Mouse (Mus musculus) neural tube, embryonic 11.5 days (tissue): ENCODE data around the gene Nfkbil1. TPM values are rescaled to one million over a fixed set of nuclear protein-coding genes. Genes with fewer than 3 reads are reported as not detected.

Experiments used
- ATAC-seq: fragments of 200-750 bp; cut with Nextera tagmentation; 2 replicates; pipeline ENCODE4 v1.8.0; 2017; ENCODE audit warnings: moderate number of reproducible peaks, mild to moderate bottlenecking, moderate TSS enrichment, moderate library complexity; ENCODE audit not compliant: insufficient read depth, low FRiP score, low TSS enrichment
- DNase-seq: peaks from one replicate; pipeline ENCODE4 v3.0.0-alpha.2; 2015; ENCODE audit warnings: low spot score
- H3K27ac ChIP-seq: fragments of 300-500 bp; sonication (generic); 2 replicates; pipeline ENCODE4 v1.5.1; 2014; ENCODE audit warnings: low read depth, mild to moderate bottlenecking, low read length
- H3K27me3 ChIP-seq: fragments of 300-500 bp; sonication (generic); 2 replicates; pipeline ENCODE4 v1.6.1; 2014; ENCODE audit warnings: mild to moderate bottlenecking, low read length, mixed read lengths; ENCODE audit not compliant: control insufficient read depth, insufficient read depth
- H3K36me3 ChIP-seq: fragments of 300-500 bp; sonication (generic); 2 replicates; pipeline ENCODE4 v1.6.1; 2014; ENCODE audit warnings: mild to moderate bottlenecking, low read length, moderate library complexity, mixed read lengths; ENCODE audit not compliant: control insufficient read depth, insufficient read depth
- H3K4me1 ChIP-seq: fragments of 300-500 bp; sonication (generic); 2 replicates; pipeline ENCODE4 v1.6.1; 2014; ENCODE audit warnings: low read length, mixed read lengths; ENCODE audit not compliant: control insufficient read depth, insufficient read depth
- H3K4me2 ChIP-seq: fragments of 300-500 bp; sonication (generic); 2 replicates; pipeline ENCODE4 v1.6.1; 2014; ENCODE audit warnings: low read depth, mild to moderate bottlenecking, moderate library complexity
- H3K4me3 ChIP-seq: fragments of 300-500 bp; sonication (generic); 2 replicates; pipeline ENCODE4 v1.5.1; 2014; ENCODE audit warnings: low read depth, low read length
- H3K9ac ChIP-seq: fragments of 300-500 bp; sonication (generic); 2 replicates; pipeline ENCODE4 v1.6.1; 2014; ENCODE audit warnings: mild to moderate bottlenecking, low read length
- H3K9me3 ChIP-seq: fragments of 300-500 bp; sonication (generic); 2 replicates; pipeline ENCODE4 v1.6.1; 2016; ENCODE audit warnings: low read length; ENCODE audit not compliant: control insufficient read depth
- WGBS: fragments of 180-500 bp; shearing (Covaris S2); extraction: QIAGEN DNeasy Blood & Tissue Kit; methylation state at CpG from one replicate; pipeline ENCODE4 v1.1.7; 2014; 5-methylcytosine and 5-hydroxymethylcytosine counted together
- polyA plus RNA-seq: library from polyadenylated mRNA; unstranded; fragments of >200 nt; fragmentation: Nextera tagmentation; extraction: Ambion mirVana; gene quantifications from 2 replicates; pipeline ENCODE4 v1.2.1, GENCODE M21; 2014

Nfkbil1 gene
- polyA plus RNA-seq, 1 experiment from 2014 or later = 5.0 TPM

GRCm38 (mm10) chr17:35202442-35202841 lies 33.1 kb downstream of the Nfkbil1 start:
- Histone ChIP-seq H3K9me3 (no peaks in the 10 kb centered on the region), H3K27me3 (peaks cover 7% of the 10 kb centered on the region; the same call in 1 of the 2 replicates), H3K27ac (no peak overlapping the region), H3K4me1 (no peaks in the 10 kb centered on the region), H3K9ac (no peak overlapping the region), H3K4me3 (no peak overlapping the region), H3K36me3 (no peaks in the 10 kb centered on the region), H3K4me2 (no peak overlapping the region)
- ATAC-seq = no peak
- 80% methylated on average over 4 of the region's 4 CpGs for WGBS
- no peak for DNase-seq

- 34% methylated on average over 13 of the region's 13 CpGs for WGBS
- H3K4me1 ChIP-seq = no peaks in the 10 kb centered on the region
- H3K9ac ChIP-seq = no peak within 1 kb of the TSS
- DNase-seq (no peak), ATAC-seq (no peak)
- H3K27ac ChIP-seq = no peak within 1 kb of the TSS
- H3K4me3 ChIP-seq = no peak within 1 kb of the TSS
- H3K9me3 ChIP-seq = no peaks in the 10 kb centered on the region
- no peaks in the 10 kb centered on the region for H3K36me3 ChIP-seq
- H3K4me2 ChIP-seq = no peak within 1 kb of the TSS
- peaks cover 7% of the 10 kb centered on the region; the same call in 1 of the 2 replicates for H3K27me3 ChIP-seq
Observed at GRCm38 (mm10) chr17:35201787-35202186, 33.8 kb downstream of the Nfkbil1 start, which contains the start of gene Tnf. Gene Tnf, minus strand, starts transcription at chr17:35202007.

GRCm38 (mm10) chr17:35201128-35201527 lies 34.5 kb downstream of the Nfkbil1 start:
- WGBS = 70% methylated on average over 11 of the region's 11 CpGs

GRCm38 (mm10) chr17:35200398-35200797 lies 35.2 kb downstream of the Nfkbil1 start:
- no peak overlapping the region for H3K4me3 ChIP-seq
- 93% methylated on average over 11 of the region's 11 CpGs for WGBS
- H3K9me3 ChIP-seq = no peaks in the 10 kb centered on the region
- no peak for DNase-seq
- 0 out of 2 replicates have a peak, but pooled peaks cover 2% of the 10 kb centered on the region for H3K4me1 ChIP-seq
- no peak for ATAC-seq
- no peak overlapping the region for H3K9ac ChIP-seq
- no peak overlapping the region for H3K27ac ChIP-seq
- no peaks in the 10 kb centered on the region for H3K36me3 ChIP-seq
- no peak overlapping the region for H3K4me2 ChIP-seq
- peaks cover 19% of the 10 kb centered on the region for H3K27me3 ChIP-seq

More at GRCm38 (mm10) chr17:35201128-35201527, 34.5 kb downstream of the Nfkbil1 start:
- Histone ChIP-seq H3K9ac (no peak overlapping the region), H3K36me3 (no peaks in the 10 kb centered on the region), H3K27me3 (peaks cover 12% of the 10 kb centered on the region), H3K27ac (no peak overlapping the region), H3K9me3 (no peaks in the 10 kb centered on the region), H3K4me3 (no peak overlapping the region), H3K4me2 (no peak overlapping the region), H3K4me1 (no peaks in the 10 kb centered on the region)
- DNase-seq = no peak
- ATAC-seq = no peak

GRCm38 (mm10) chr17:35198946-35199345 lies 36.6 kb downstream of the Nfkbil1 start:
- Histone ChIP-seq H3K4me2 (no peak overlapping the region), H3K9me3 (no peaks in the 10 kb centered on the region), H3K4me3 (no peak overlapping the region), H3K4me1 (0 out of 2 replicates have a peak, but pooled peaks cover 3% of the 10 kb centered on the region), H3K36me3 (no peaks in the 10 kb centered on the region), H3K27ac (no peak overlapping the region), H3K27me3 (peaks cover 25% of the 10 kb centered on the region), H3K9ac (no peak overlapping the region)
- no peak for ATAC-seq
- WGBS = 17% methylated on average over 8 of the region's 8 CpGs
- DNase-seq = no peak

GRCm38 (mm10) chr17:35198029-35198428 lies 37.6 kb downstream of the Nfkbil1 start:
- ATAC-seq = no peak
- WGBS = 67% methylated on average over 7 of the region's 7 CpGs
- peaks cover 25% of the 10 kb centered on the region for H3K27me3 ChIP-seq

GRCm38 (mm10) chr17:35197126-35197525 lies 38.5 kb downstream of the Nfkbil1 start:
- H3K36me3 ChIP-seq = no peaks in the 10 kb centered on the region
- DNase-seq (no peak), ATAC-seq (no peak)
- 37% methylated on average over 4 of the region's 6 CpGs for WGBS
- H3K9ac ChIP-seq = no peak overlapping the region
- H3K27ac ChIP-seq = no peak overlapping the region
- H3K27me3 ChIP-seq = peaks cover 25% of the 10 kb centered on the region
- H3K4me3 ChIP-seq = no peak overlapping the region
- no peak overlapping the region for H3K4me2 ChIP-seq
- H3K9me3 ChIP-seq = no peaks in the 10 kb centered on the region
- 0 out of 2 replicates have a peak, but pooled peaks cover 3% of the 10 kb centered on the region for H3K4me1 ChIP-seq

More at GRCm38 (mm10) chr17:35198029-35198428, 37.6 kb downstream of the Nfkbil1 start:
- Histone ChIP-seq H3K4me2 (no peak overlapping the region), H3K4me1 (0 out of 2 replicates have a peak, but pooled peaks cover 3% of the 10 kb centered on the region), H3K9ac (no peak overlapping the region), H3K4me3 (no peak overlapping the region), H3K36me3 (no peaks in the 10 kb centered on the region), H3K27ac (no peak overlapping the region), H3K9me3 (no peaks in the 10 kb centered on the region)
- no peak for DNase-seq

GRCm38 (mm10) chr17:35196321-35196641 lies 39.3 kb downstream of the Nfkbil1 start:
- Histone ChIP-seq H3K9me3 (no peaks in the 10 kb centered on the region), H3K4me3 (peak overlapping the region; percentile 31), H3K36me3 (no peaks in the 10 kb centered on the region), H3K9ac (no peak overlapping the region), H3K4me1 (0 out of 2 replicates have a peak, but pooled peaks cover 3% of the 10 kb centered on the region), H3K27ac (no peak overlapping the region), H3K4me2 (no peak overlapping the region; the same call in 1 of the 2 replicates), H3K27me3 (peaks cover 25% of the 10 kb centered on the region)
- no peak for DNase-seq
- WGBS = 35% methylated on average over 9 of the region's 9 CpGs
- no peak for ATAC-seq

GRCm38 (mm10) chr17:35195631-35196320 lies 39.8 kb downstream of the Nfkbil1 start:
- 1% methylated on average over 64 of the region's 66 CpGs for WGBS
- Histone ChIP-seq H3K4me2 (peak overlapping the region; percentile 60), H3K27me3 (peaks cover 25% of the 10 kb centered on the region)

More at GRCm38 (mm10) chr17:35195631-35196320, 39.8 kb downstream of the Nfkbil1 start:
- no peak overlapping the region for H3K27ac ChIP-seq
- 0 out of 2 replicates have a peak overlapping the region, but pooled peaks have one; percentile 10 for H3K9ac ChIP-seq
- peak; percentile 82 for DNase-seq
- peak; percentile 48; the same call in 1 of the 2 replicates for ATAC-seq
- H3K4me3 ChIP-seq = peak overlapping the region; percentile 31
- no peaks in the 10 kb centered on the region for H3K9me3 ChIP-seq
- no peaks in the 10 kb centered on the region for H3K36me3 ChIP-seq
- 0 out of 2 replicates have a peak, but pooled peaks cover 3% of the 10 kb centered on the region for H3K4me1 ChIP-seq
